Mouse (Mus musculus) limb, embryonic 12.5 days (tissue): ENCODE data around the gene Kidins220. TPM values are rescaled to one million over a fixed set of nuclear protein-coding genes. Genes with fewer than 3 reads are reported as not detected.
A peak's percentile ranks its signal among the peaks of the same experiment; 100 is the strongest.

Experiments
- ATAC-seq: fragments of 200-750 bp; cut with Nextera tagmentation; 2 replicates; pipeline ENCODE4 v1.8.0; 2017; ENCODE audit warnings: low read depth, moderate TSS enrichment; ENCODE audit not compliant: insufficient number of reproducible peaks, insufficient read depth, low FRiP score, low TSS enrichment
- H3K27ac ChIP-seq: fragments of 300-500 bp; sonication (generic); 2 replicates; pipeline ENCODE4 v1.5.1; 2016; ENCODE audit warnings: mild to moderate bottlenecking, moderate library complexity
- H3K27me3 ChIP-seq: fragments of 300-500 bp; sonication (generic); 2 replicates; pipeline ENCODE4 v1.6.1; 2016; ENCODE audit warnings: mild to moderate bottlenecking, moderate library complexity
- H3K36me3 ChIP-seq: fragments of 300-500 bp; sonication (generic); 2 replicates; pipeline ENCODE4 v1.6.1; 2016; ENCODE audit warnings: mild to moderate bottlenecking, moderate library complexity
- H3K4me1 ChIP-seq: fragments of 300-500 bp; sonication (generic); replicated peaks from 2 replicates; pipeline ENCODE4 v1.6.1; 2016
- H3K4me2 ChIP-seq: fragments of 300-500 bp; sonication (generic); 2 replicates; pipeline ENCODE4 v1.6.1; 2016; ENCODE audit warnings: mild to moderate bottlenecking, moderate library complexity
- H3K4me3 ChIP-seq: fragments of 300-500 bp; sonication (generic); replicated peaks from 2 replicates; pipeline ENCODE4 v1.5.1; 2016; ENCODE audit warnings: mild to moderate bottlenecking
- H3K9ac ChIP-seq: fragments of 300-500 bp; sonication (generic); replicated peaks from 2 replicates; pipeline ENCODE4 v1.6.1; 2016; ENCODE audit warnings: mild to moderate bottlenecking, moderate library complexity
- H3K9me3 ChIP-seq: fragments of 300-500 bp; sonication (generic); 2 replicates; pipeline ENCODE4 v1.6.1; 2016; ENCODE audit warnings: mild to moderate bottlenecking, moderate library complexity
- WGBS: fragments of 180-500 bp; shearing (Covaris S2); methylation state at CpG from one replicate; pipeline ENCODE4 v1.1.7; 2016; 5-methylcytosine and 5-hydroxymethylcytosine counted together
- polyA plus RNA-seq: library from polyadenylated mRNA; unstranded; fragments of >200 nt; fragmentation: Nextera tagmentation; extraction: Ambion mirVana; gene quantifications from 2 replicates; pipeline ENCODE4 v1.2.1, GENCODE M21; 2016

Kidins220 gene
- 19.6 and 21.2 TPM in 2 replicates for polyA plus RNA-seq

DNA sequence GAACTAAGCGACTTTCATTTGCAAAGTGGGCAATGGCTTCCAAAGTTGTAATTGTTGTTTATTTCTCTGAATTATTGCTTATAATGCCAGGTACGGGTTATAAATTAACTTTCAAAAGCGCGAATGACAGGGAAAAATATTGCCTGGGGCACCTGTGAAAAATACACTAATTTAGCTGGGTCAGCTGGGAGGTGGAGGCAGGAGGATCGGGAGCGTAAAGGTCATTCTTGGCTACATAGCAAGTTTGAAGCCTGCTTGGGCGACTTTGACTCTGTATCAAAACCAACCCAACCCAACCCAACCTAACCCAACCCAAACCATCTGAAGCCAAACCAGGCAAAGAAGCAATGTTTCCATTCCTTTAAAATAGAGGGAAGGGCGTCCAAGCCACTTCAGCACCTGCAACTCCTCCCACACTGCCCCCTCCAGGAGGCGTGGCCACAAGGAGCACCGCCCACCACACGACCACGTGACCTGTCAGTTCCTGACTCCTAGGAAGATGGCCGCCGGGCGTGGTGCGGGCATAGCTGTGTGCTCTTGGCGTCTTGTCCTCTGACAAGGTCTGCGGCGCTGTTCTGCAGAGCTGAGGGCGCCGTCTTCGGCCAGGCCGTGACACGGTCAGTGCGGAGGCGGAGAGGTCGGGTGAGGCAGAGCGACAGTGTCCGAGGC lies at the start of gene Kidins220:
TSS of gene Kidins220 (plus strand) at position 480 of the 669 bp plus-strand sequence.
- Histone ChIP-seq H3K36me3 (no peaks in the 10 kb centered on the region), H3K27me3 (no peaks in the 10 kb centered on the region), H3K4me3 (peak within 1 kb of the TSS; percentile 70), H3K4me2 (peak within 1 kb of the TSS; percentile 54), H3K9me3 (no peaks in the 10 kb centered on the region), H3K4me1 (peaks cover 6% of the 10 kb centered on the region; the same call in 1 of the 2 replicates), H3K9ac (peak within 1 kb of the TSS; percentile 63), H3K27ac (peak within 1 kb of the TSS; percentile 85)
- 15% methylated on average over 29 of the region's 29 CpGs for WGBS
- ATAC-seq, result peak; percentile 86

- 81% methylated on average over 5 of the region's 5 CpGs for WGBS
- H3K4me3 ChIP-seq, result no peak overlapping the region
- peaks cover 31% of the 10 kb centered on the region for H3K36me3 ChIP-seq
- no peak overlapping the region for H3K9ac ChIP-seq
- H3K9me3 ChIP-seq, result no peaks in the 10 kb centered on the region
- no peak for ATAC-seq
- no peak overlapping the region for H3K4me2 ChIP-seq
- H3K27ac ChIP-seq, result no peak overlapping the region
- no peaks in the 10 kb centered on the region for H3K27me3 ChIP-seq
- H3K4me1 ChIP-seq, result peaks cover 9% of the 10 kb centered on the region; the same call in 1 of the 2 replicates
Measured at GRCm38 (mm10) chr12:24925276-24925675, 49.4 kb upstream of the Kidins220 start.

DNA sequence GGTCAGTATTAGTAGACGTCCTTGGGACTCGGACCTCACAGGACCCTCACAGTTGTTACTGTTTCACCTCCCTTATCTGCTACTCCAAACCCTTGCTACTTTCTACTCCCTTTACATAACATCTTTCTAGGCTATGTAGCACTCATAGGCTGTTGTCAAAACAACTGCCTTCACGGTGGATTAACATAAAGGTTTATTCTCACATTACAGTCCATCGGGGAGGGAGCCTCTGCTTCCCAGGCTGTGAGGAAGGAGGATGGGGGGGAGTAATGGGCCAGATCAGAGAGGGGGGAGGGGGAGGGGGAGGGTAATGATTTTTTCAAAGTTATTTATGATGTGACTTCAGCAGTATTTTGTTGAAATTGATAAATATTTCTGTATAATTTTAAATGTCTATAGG lies 49.0 kb upstream of the Kidins220 start:
- no peak overlapping the region for H3K4me3 ChIP-seq
- H3K4me1 ChIP-seq, result peaks cover 9% of the 10 kb centered on the region; the same call in 1 of the 2 replicates
- no peak overlapping the region for H3K4me2 ChIP-seq
- H3K27ac ChIP-seq, result no peak overlapping the region
- no peaks in the 10 kb centered on the region for H3K9me3 ChIP-seq
- no peak for ATAC-seq
- H3K27me3 ChIP-seq, result no peaks in the 10 kb centered on the region
- 48% methylated on average over 4 of the region's 4 CpGs for WGBS
- H3K36me3 ChIP-seq, result peaks cover 31% of the 10 kb centered on the region
- H3K9ac ChIP-seq, result no peak overlapping the region

DNA sequence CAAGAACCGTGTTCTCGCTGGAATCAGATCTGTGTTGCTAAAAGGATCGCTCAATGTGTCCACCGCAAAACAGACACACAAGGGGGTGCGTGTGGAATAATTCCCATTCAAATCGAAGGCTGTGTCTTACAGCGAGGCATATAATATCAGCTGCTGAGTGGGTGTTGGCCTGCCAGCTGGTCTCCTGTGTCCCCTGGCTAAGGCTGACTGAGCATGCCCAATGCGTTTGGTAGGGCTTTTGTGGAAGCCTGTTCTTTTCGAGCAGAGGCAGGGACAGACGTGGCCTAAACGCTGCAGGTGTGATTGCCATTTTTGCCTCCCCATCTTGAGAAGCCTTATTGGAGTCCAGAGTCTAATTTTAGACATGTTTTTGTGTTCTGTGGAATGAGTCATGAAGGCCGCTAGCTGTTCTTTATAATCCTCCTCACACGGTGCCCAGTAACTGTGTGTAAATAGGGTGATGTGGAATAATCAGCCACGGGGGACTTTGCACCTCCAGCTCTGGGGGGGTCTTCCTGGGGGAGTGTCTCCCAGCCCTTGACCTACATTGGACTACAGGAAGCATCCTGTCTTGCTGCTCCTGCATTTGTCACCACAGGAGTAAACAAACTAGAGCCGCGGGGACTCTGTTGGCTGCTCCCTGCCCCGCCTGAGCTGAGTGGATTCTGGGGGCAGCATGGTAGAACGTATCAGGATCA lies 46.5 kb upstream of the Kidins220 start:
- Histone ChIP-seq H3K4me1 (peaks cover 9% of the 10 kb centered on the region; the same call in 1 of the 2 replicates), H3K4me2 (no peak overlapping the region), H3K9ac (no peak overlapping the region), H3K27me3 (no peaks in the 10 kb centered on the region), H3K4me3 (no peak overlapping the region), H3K36me3 (peaks cover 36% of the 10 kb centered on the region), H3K27ac (0 out of 2 replicates have a peak overlapping the region, but pooled peaks have one; percentile 56), H3K9me3 (no peaks in the 10 kb centered on the region)
- ATAC-seq, result no peak
- 72% methylated on average over 18 of the region's 18 CpGs for WGBS

DNA sequence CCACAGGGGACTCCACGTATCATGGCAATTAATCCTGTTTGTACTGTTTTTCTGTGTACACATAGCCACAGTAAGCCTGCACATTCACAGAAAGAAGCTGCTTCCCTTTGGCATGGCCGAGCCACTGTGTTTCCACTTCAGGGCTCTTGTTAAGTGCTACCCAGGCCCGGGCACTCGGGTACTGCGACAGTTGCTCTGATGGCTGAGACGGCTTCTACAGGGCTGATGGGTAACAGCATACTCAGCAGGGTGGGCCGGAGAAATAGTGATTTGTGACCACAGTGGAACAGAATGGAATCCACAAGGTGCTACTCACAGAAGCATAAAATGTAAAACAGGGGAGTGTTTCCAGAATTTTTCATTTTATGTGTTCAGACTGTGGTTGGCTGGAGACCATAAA lies 45.7 kb upstream of the Kidins220 start:
- peaks cover 37% of the 10 kb centered on the region for H3K36me3 ChIP-seq
- ATAC-seq, result no peak
- H3K27me3 ChIP-seq, result no peaks in the 10 kb centered on the region
- H3K4me1 ChIP-seq, result peaks cover 9% of the 10 kb centered on the region; the same call in 1 of the 2 replicates
- WGBS, result 81% methylated on average over 7 of the region's 7 CpGs
- no peak overlapping the region for H3K4me3 ChIP-seq
- H3K9ac ChIP-seq, result no peak overlapping the region
- H3K4me2 ChIP-seq, result no peak overlapping the region
- H3K9me3 ChIP-seq, result no peaks in the 10 kb centered on the region
- H3K27ac ChIP-seq, result peak overlapping the region; percentile 56; the same call in 1 of the 2 replicates

GRCm38 (mm10) chr12:24930760-24931159 lies 44.0 kb upstream of the Kidins220 start:
- Histone ChIP-seq H3K9me3 (no peaks in the 10 kb centered on the region), H3K4me3 (no peak overlapping the region), H3K27me3 (no peaks in the 10 kb centered on the region), H3K9ac (no peak overlapping the region), H3K4me2 (no peak overlapping the region), H3K4me1 (peaks cover 7% of the 10 kb centered on the region; the same call in 1 of the 2 replicates), H3K27ac (no peak overlapping the region), H3K36me3 (peaks cover 38% of the 10 kb centered on the region)
- no peak for ATAC-seq
- 89% methylated on average over 3 of the region's 3 CpGs for WGBS

DNA sequence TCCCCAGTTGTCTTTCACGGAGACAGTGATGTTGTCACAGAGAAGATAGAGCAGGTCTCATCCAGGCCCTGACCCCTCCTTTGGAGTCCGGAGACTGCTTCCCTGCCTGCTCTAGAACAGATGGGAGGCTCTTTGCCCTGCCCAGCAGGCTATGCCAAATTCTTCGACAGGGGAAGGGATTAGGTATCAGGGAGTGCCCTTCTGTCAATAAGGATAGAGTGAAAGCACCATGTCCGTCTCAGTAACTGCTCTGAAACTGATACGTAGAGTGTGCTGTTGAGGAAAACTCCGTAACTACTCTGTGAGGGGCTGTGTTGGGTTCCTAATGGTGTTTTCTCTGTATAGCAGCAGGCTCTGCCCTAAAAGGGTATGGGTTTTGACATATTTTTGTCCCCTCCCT lies 42.6 kb upstream of the Kidins220 start:
- no peak overlapping the region for H3K9ac ChIP-seq
- 79% methylated on average over 6 of the region's 6 CpGs for WGBS
- H3K36me3 ChIP-seq, result peaks cover 41% of the 10 kb centered on the region
- H3K4me2 ChIP-seq, result no peak overlapping the region
- no peaks in the 10 kb centered on the region for H3K27me3 ChIP-seq
- no peaks in the 10 kb centered on the region for H3K9me3 ChIP-seq
- no peak overlapping the region for H3K27ac ChIP-seq
- H3K4me3 ChIP-seq, result no peak overlapping the region
- H3K4me1 ChIP-seq, result peaks cover 7% of the 10 kb centered on the region; the same call in 1 of the 2 replicates
- no peak for ATAC-seq

GRCm38 (mm10) chr12:24933206-24933775 lies 41.4 kb upstream of the Kidins220 start:
- no peaks in the 10 kb centered on the region for H3K27me3 ChIP-seq
- peaks cover 7% of the 10 kb centered on the region; the same call in 1 of the 2 replicates for H3K4me1 ChIP-seq
- H3K27ac ChIP-seq, result no peak overlapping the region
- no peak overlapping the region for H3K4me2 ChIP-seq
- 91% methylated on average over 1 of the region's 1 CpGs for WGBS
- ATAC-seq, result no peak
- H3K9ac ChIP-seq, result no peak overlapping the region
- H3K9me3 ChIP-seq, result no peaks in the 10 kb centered on the region
- peaks cover 40% of the 10 kb centered on the region for H3K36me3 ChIP-seq
- H3K4me3 ChIP-seq, result no peak overlapping the region

GRCm38 (mm10) chr12:24933996-24934395 lies 40.7 kb upstream of the Kidins220 start:
- H3K36me3 ChIP-seq, result peaks cover 34% of the 10 kb centered on the region
- H3K9ac ChIP-seq, result no peak overlapping the region
- H3K4me1 ChIP-seq, result peaks cover 1% of the 10 kb centered on the region; the same call in 1 of the 2 replicates
- ATAC-seq, result no peak
- no peaks in the 10 kb centered on the region for H3K9me3 ChIP-seq
- H3K27ac ChIP-seq, result no peak overlapping the region
- no peak overlapping the region for H3K4me3 ChIP-seq
- no peaks in the 10 kb centered on the region for H3K27me3 ChIP-seq
- WGBS, result 87% methylated on average over 3 of the region's 3 CpGs
- no peak overlapping the region for H3K4me2 ChIP-seq

GRCm38 (mm10) chr12:24936281-24936680 lies 38.4 kb upstream of the Kidins220 start:
- WGBS, result 78% methylated on average over 1 of the region's 1 CpGs
- H3K4me1 ChIP-seq, result no peaks in the 10 kb centered on the region
- peaks cover 45% of the 10 kb centered on the region for H3K36me3 ChIP-seq
- ATAC-seq, result no peak
- no peaks in the 10 kb centered on the region for H3K27me3 ChIP-seq
- H3K4me3 ChIP-seq, result no peak overlapping the region
- no peak overlapping the region for H3K27ac ChIP-seq
- H3K9me3 ChIP-seq, result no peaks in the 10 kb centered on the region
- no peak overlapping the region for H3K9ac ChIP-seq
- no peak overlapping the region for H3K4me2 ChIP-seq

- Histone ChIP-seq H3K4me1 (no peaks in the 10 kb centered on the region), H3K4me2 (no peak overlapping the region), H3K27me3 (no peaks in the 10 kb centered on the region), H3K4me3 (no peak overlapping the region), H3K27ac (no peak overlapping the region), H3K36me3 (peaks cover 63% of the 10 kb centered on the region), H3K9ac (no peak overlapping the region), H3K9me3 (no peaks in the 10 kb centered on the region)
- ATAC-seq, result no peak
- 95% methylated on average over 8 of the region's 8 CpGs for WGBS
Measured at GRCm38 (mm10) chr12:24939372-24939771, 35.4 kb upstream of the Kidins220 start.
